Mouse (Mus musculus) hindbrain, postnatal 0 days (tissue): ENCODE data around the gene Ddo. TPM values are rescaled to one million over a fixed set of nuclear protein-coding genes. Genes with fewer than 3 reads are reported as not detected.

Source experiments
- ATAC-seq: fragments of 200-750 bp; cut with Nextera tagmentation; 2 replicates; pipeline ENCODE4 v1.8.0; 2017; ENCODE audit warnings: mild to moderate bottlenecking, moderate TSS enrichment, moderate library complexity
- DNase-seq: peaks from one replicate; pipeline ENCODE4 v3.0.0-alpha.2; 2015; ENCODE audit warnings: low spot score
- H3K27ac ChIP-seq: fragments of 300-500 bp; sonication (generic); 2 replicates; pipeline ENCODE4 v1.5.1; 2014; ENCODE audit warnings: mild to moderate bottlenecking
- H3K27me3 ChIP-seq: fragments of 300-500 bp; sonication (generic); 2 replicates; pipeline ENCODE4 v1.6.1; 2014; ENCODE audit warnings: low read length, mixed read lengths; ENCODE audit not compliant: insufficient read depth
- H3K36me3 ChIP-seq: fragments of 300-500 bp; sonication (generic); 2 replicates; pipeline ENCODE4 v1.6.1; 2014; ENCODE audit warnings: low read length, mixed read lengths; ENCODE audit not compliant: insufficient read depth
- H3K4me1 ChIP-seq: fragments of 300-500 bp; sonication (generic); 2 replicates; pipeline ENCODE4 v1.6.1; 2014; ENCODE audit warnings: antibody characterized with exemption, low read length, mixed read lengths; ENCODE audit not compliant: insufficient read depth
- H3K4me2 ChIP-seq: fragments of 300-500 bp; sonication (generic); 2 replicates; pipeline ENCODE4 v1.6.1; 2014; ENCODE audit warnings: low read depth, mild to moderate bottlenecking, low read length, moderate library complexity, mixed read lengths
- H3K4me3 ChIP-seq: fragments of 300-500 bp; sonication (generic); 2 replicates; pipeline ENCODE4 v1.5.1; 2014; ENCODE audit warnings: low read length
- H3K9ac ChIP-seq: fragments of 300-500 bp; sonication (generic); replicated peaks from 2 replicates; pipeline ENCODE4 v1.6.1; 2014; ENCODE audit warnings: mild to moderate bottlenecking, low read length, moderate library complexity, mixed read lengths
- H3K9me3 ChIP-seq: fragments of 300-500 bp; sonication (generic); 2 replicates; pipeline ENCODE4 v1.6.1; 2016; ENCODE audit warnings: low read length, mixed read lengths
- CTCF ChIP-seq: IDR thresholded peaks from 2 replicates; pipeline ENCODE4 v1.5.1; 2016; ENCODE audit warnings: antibody characterized with exemption, control low read depth, low read depth
- WGBS: fragments of 180-500 bp; shearing (Covaris S2); extraction: QIAGEN DNeasy Blood & Tissue Kit; methylation state at CpG from one replicate; pipeline ENCODE4 v1.1.7; 2014; 5-methylcytosine and 5-hydroxymethylcytosine counted together
- polyA plus RNA-seq: library from polyadenylated mRNA; unstranded; fragments of >200 nt; fragmentation: Nextera tagmentation; extraction: Ambion mirVana; gene quantifications from 2 replicates; pipeline ENCODE4 v1.2.1, GENCODE M21; 2015
- total RNA-seq: library from RNA; depleted of rRNA; stranded (reverse); fragments of >200 nt; gene quantifications from 2 replicates; pipeline ENCODE4 v1.2.3, GENCODE M21; 2014

The Ddo gene
- total and polyA plus RNA-seq, 2 experiments from 2014 or later: 3.8 to 4.8 TPM

DNA sequence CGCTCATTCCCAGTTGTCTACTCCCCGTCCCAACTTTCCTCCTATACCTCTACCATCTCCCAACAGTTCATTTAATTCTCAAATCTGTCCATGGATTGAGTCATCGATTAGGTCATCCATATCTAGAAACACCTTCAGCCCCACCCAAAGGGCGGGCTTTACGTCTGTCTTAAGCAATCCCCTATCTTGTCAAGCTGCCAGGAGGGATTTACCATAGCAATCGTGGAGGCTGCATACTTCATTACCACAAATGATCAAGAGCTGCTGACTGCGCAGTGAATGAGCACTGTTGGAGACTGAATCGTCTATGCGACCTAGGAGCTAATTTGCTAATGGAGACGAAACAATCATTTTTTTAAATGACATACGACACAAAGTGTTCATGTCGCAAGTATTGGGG, 19.0 kb downstream of the Ddo start:
- 74% methylated on average over 12 of the region's 12 CpGs for WGBS
- no peak for DNase-seq
- Histone ChIP-seq H3K9ac (no peak overlapping the region), H3K27me3 (no peaks in the 10 kb centered on the region), H3K4me1 (no peaks in the 10 kb centered on the region), H3K9me3 (no peaks in the 10 kb centered on the region), H3K27ac (no peak overlapping the region), H3K4me2 (no peak overlapping the region), H3K36me3 (no peaks in the 10 kb centered on the region), H3K4me3 (no peak overlapping the region)
- no peak for ATAC-seq
- TF ChIP-seq CTCF: no peak

DNA sequence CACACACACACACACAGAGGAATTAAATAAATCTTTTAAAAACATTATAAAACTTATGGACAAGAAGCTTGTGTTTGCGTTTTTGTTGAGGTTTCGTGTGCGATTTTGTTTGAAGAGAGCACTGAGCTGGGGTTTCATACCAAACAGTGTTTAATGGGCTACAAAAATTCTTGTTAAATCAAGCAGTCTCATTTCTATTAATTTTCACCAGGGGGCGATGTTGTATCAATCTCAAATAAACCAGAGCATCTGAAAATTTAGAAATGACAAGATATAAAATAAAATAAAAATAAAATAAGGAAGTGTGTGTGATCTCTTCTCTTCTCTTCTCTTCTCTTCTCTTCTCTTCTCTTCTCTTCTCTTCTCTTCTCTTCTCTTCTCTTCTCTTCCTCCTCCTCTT, 19.8 kb downstream of the Ddo start:
- DNase-seq (peak; percentile 79), ATAC-seq (no peak)
- Histone ChIP-seq H3K9ac (no peak overlapping the region), H3K27ac (no peak overlapping the region), H3K9me3 (no peaks in the 10 kb centered on the region), H3K4me3 (no peak overlapping the region), H3K4me2 (no peak overlapping the region), H3K27me3 (no peaks in the 10 kb centered on the region), H3K4me1 (no peaks in the 10 kb centered on the region), H3K36me3 (no peaks in the 10 kb centered on the region)
- TF ChIP-seq CTCF: peak; percentile 62
- WGBS: 37% methylated on average over 4 of the region's 4 CpGs

DNA sequence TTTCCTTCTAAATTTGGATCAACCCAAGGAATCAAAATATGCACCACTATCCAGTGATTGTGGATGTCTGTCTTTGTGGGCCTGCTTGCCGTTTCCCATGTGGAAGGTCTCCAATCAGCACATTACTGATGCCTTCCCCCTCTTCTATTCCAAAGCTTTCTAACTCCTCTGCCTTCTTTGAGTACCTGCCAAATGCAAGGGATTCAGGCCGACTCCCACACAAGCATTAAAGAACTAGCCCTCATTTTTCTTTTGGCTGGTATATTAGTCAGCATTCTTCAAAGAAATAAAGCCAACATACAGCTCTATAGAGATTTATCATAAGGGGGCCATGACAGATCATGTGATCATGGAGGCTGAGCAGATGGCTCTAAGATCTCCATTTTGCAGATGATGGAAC, 21.9 kb downstream of the Ddo start:
- Histone ChIP-seq H3K4me2 (no peak overlapping the region), H3K27ac (no peak overlapping the region), H3K9ac (no peak overlapping the region), H3K4me1 (no peaks in the 10 kb centered on the region), H3K36me3 (no peaks in the 10 kb centered on the region), H3K27me3 (no peaks in the 10 kb centered on the region), H3K9me3 (no peaks in the 10 kb centered on the region), H3K4me3 (no peak overlapping the region)
- DNase-seq (no peak), ATAC-seq (no peak)
- 51% methylated on average over 2 of the region's 2 CpGs for WGBS
- TF ChIP-seq CTCF: no peak

DNA sequence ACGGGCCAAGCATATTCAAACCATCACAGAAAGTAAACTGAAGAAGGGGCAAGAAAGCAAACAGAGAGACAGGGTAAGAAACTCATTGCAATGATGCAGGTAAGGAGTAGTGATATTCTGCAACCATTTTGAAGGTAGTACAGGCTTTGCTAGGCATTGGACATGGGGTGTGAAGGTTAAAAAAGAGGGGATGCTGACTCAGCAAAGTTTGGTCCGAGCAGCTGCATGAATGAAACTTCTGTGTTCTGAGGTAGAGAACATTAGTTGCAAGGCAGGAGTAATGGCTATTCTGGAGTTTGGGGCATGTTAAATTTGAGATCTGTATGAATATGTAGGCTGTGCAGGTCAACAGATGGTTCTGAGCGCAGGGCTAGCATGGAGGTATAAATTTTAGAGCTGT, 35.5 kb downstream of the Ddo start:
- no peak overlapping the region for H3K9ac ChIP-seq
- H3K27ac ChIP-seq: no peak overlapping the region
- H3K4me3 ChIP-seq: no peak overlapping the region
- H3K27me3 ChIP-seq: no peaks in the 10 kb centered on the region
- H3K36me3 ChIP-seq: no peaks in the 10 kb centered on the region
- H3K9me3 ChIP-seq: no peaks in the 10 kb centered on the region
- H3K4me2 ChIP-seq: no peak overlapping the region
- 87% methylated on average over 3 of the region's 3 CpGs for WGBS
- DNase-seq (no peak), ATAC-seq (no peak)
- no peaks in the 10 kb centered on the region for H3K4me1 ChIP-seq
- no peak for TF ChIP-seq CTCF

DNA sequence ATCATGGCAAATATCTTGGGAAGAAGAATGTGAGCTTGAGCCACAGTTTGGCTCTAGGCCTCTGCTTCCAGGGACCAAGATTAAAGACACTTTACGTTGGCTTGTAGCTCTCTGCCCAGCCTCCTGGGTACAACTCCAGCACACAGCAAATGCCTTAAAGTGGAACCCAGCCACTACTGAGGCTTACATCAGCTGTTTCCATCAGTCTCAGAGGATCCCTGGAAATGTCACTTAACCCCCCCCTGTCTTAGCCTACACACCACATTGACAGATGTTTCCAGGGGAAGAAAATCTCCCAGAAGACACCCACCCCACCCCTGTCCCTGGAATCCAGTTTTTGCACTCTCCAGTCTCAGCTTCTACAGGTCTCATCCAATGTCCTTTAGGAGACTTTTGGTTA, 37.1 kb downstream of the Ddo start:
- Histone ChIP-seq H3K9me3 (no peaks in the 10 kb centered on the region), H3K4me3 (no peak overlapping the region), H3K27ac (no peak overlapping the region), H3K36me3 (no peaks in the 10 kb centered on the region), H3K27me3 (no peaks in the 10 kb centered on the region), H3K4me1 (no peaks in the 10 kb centered on the region), H3K4me2 (no peak overlapping the region), H3K9ac (no peak overlapping the region)
- no peak for TF ChIP-seq CTCF
- DNase-seq (no peak), ATAC-seq (no peak)
- WGBS: 80% methylated on average over 1 of the region's 1 CpGs

DNA sequence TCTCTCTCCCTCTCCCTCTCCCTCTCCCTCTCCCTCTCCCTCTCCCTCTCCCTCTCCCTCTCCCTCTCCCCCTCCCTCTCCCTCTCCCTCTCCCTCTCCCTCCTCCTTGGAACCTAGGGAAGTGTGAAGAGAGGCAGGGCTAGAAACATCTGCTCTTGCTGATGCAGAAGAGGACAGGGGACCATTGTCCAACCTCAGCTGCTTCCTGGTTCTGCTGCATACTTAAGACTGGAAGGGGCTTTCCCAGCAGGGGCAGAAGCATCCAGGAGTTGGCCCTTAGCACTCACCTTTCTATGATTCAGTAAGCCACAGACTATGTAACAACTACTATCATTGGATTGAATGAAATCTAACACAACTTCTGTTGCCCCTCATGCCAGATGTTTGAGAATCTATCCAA, 38.8 kb downstream of the Ddo start:
- Histone ChIP-seq H3K27me3 (no peaks in the 10 kb centered on the region), H3K4me2 (no peak overlapping the region), H3K27ac (no peak overlapping the region), H3K4me3 (no peak overlapping the region), H3K9ac (no peak overlapping the region), H3K36me3 (no peaks in the 10 kb centered on the region), H3K9me3 (no peaks in the 10 kb centered on the region), H3K4me1 (no peaks in the 10 kb centered on the region)
- ATAC-seq (no peak), DNase-seq (no peak)
- TF ChIP-seq CTCF: no peak

DNA sequence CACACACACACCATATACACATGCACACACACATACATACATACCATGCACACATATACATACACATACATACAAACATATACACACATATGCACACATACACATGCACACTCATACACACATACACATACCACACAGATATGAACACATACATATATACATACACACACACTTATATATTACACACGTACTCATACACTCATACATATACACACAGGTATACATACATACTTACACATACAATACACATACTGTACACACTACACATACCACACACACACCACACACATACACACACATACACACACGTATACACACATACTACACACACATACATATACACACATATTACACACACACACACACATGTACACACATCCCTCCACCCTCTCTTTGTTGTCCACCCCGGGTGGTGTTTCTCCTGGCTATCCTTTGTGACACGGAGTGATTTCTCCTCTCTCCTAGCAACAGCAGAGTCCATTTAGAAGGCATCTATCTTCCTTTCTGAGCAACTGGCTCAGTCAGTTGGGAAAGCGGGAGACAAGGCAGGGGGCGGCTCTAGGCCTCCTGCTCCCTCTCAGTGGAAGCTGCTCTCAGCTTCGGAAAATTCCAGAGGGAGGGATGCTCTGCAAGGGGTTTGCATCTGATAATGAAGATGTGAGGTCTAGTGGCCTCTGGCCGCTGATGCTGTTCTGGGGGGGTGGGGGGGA, 42.9 kb downstream of the Ddo start:
- no peaks in the 10 kb centered on the region for H3K9me3 ChIP-seq
- H3K4me3 ChIP-seq: no peak overlapping the region
- no peaks in the 10 kb centered on the region for H3K27me3 ChIP-seq
- no peak overlapping the region for H3K4me2 ChIP-seq
- 39% methylated on average over 8 of the region's 8 CpGs for WGBS
- H3K27ac ChIP-seq: no peak overlapping the region
- ATAC-seq: peak; percentile 48; the same call in 1 of the 2 replicates
- H3K36me3 ChIP-seq: no peaks in the 10 kb centered on the region
- H3K9ac ChIP-seq: no peak overlapping the region
- H3K4me1 ChIP-seq: no peaks in the 10 kb centered on the region; the same call in 1 of the 2 replicates
- DNase-seq: peak; percentile 21
- TF ChIP-seq CTCF: no peak
